Mouse (Mus musculus): Measurements from ENCODE around the gene Slc8a1. TPM values are rescaled to one million over a fixed set of nuclear protein-coding genes. Genes with fewer than 3 reads are reported as not detected.

Slc8a1 gene
- total and polyA plus RNA-seq, 3 experiments: not detected

- DNase-seq (ENCODE audit: extremely low read depth): no peak
- dilution Hi-C loops (cut with MboI; ENCODE audit: extremely low pct_ligation_motif_present, extremely low pct_unique_long_range_greater_than_20kb, low sequenced_read_pairs): no loop called here
- Histone ChIP-seq H3K27me3 (replicated peaks) (no peaks in the 10 kb centered on the region), H3K4me3 (replicated peaks in 1 of 3; ENCODE audit: low read depth in 2 of 3, low read length in 2 of 3, poor library complexity in 1 of 3) (no peak overlapping the region), H3K27ac (ENCODE audit: insufficient read depth, low read depth) (no peak overlapping the region), H3K4me1 (ENCODE audit: control insufficient read depth in 1 of 2, insufficient read depth in 2 of 2) (no peaks in the 10 kb centered on the region), H3K79me2 (replicated peaks; ENCODE audit: control insufficient read depth, extremely low read depth, insufficient read depth, poor library complexity, severe bottlenecking) (no peaks in the 10 kb centered on the region), H3K36me3 (replicated peaks in 1 of 2; ENCODE audit: control insufficient read depth in 1 of 2, insufficient read depth in 1 of 2, low read length in 1 of 2) (no peaks in the 10 kb centered on the region), H3K9ac (ENCODE audit: insufficient read depth, low read depth) (no peak overlapping the region), H3K4me2 (ENCODE audit: insufficient read depth, low read depth, poor library complexity, severe bottlenecking) (no peak overlapping the region), H3K9me3 (replicated peaks; ENCODE audit: low read length) (peaks cover 55% of the 10 kb centered on the region)
- TF ChIP-seq MAZ (IDR thresholded peaks at IDR 0.05; ENCODE audit: low read depth, low read length): no peak
- no peak for TF ChIP-seq PAX5 (IDR thresholded peaks at IDR 0.05; ENCODE audit: low read length)
- TF ChIP-seq EP300 (IDR thresholded peaks at IDR 0.05; ENCODE audit: low read length): no peak
- no peak for TF ChIP-seq POLR2A (IDR thresholded peaks at IDR 0.05; ENCODE audit: low read depth, low read length)
- TF ChIP-seq ZC3H11A (IDR thresholded peaks at IDR 0.05; ENCODE audit: low read depth, low read length): no peak
- no peak for TF ChIP-seq ZNF384 (IDR thresholded peaks at IDR 0.05; ENCODE audit: low read depth, low read length)
- no peak for TF ChIP-seq ELF1 (IDR thresholded peaks at IDR 0.05; ENCODE audit: low read depth, low read length)
- no peak for TF ChIP-seq USF2 (conservative IDR thresholded peaks at IDR 0.05; ENCODE audit: low read depth, low read length)
- no peak for TF ChIP-seq CTCF (conservative IDR thresholded peaks at IDR 0.05 in 1 of 2, IDR thresholded peaks at IDR 0.05 in 1 of 2; ENCODE audit: low read depth in 2 of 2, low read length in 2 of 2)
- TF ChIP-seq NRF1 (IDR thresholded peaks at IDR 0.05; ENCODE audit: low read depth, low read length): no peak
- in situ Hi-C loops (cut with MboI; ENCODE audit: low pct_ligation_motif_present, low pct_unique_long_range_greater_than_20kb, low sequenced_read_pairs): no loop called here
Observed at GRCm38 (mm10) chr17:81455269-81455668, 282.9 kb downstream of the Slc8a1 start.

GRCm38 (mm10) chr17:81441463-81441862 is 296.7 kb downstream of the Slc8a1 start, which contains the start of gene Gm11096:
Gene Gm11096 (plus strand): TSS chr17:81441763.
- Histone ChIP-seq H3K4me1 (ENCODE audit: control insufficient read depth in 1 of 2, insufficient read depth in 2 of 2) (no peaks in the 10 kb centered on the region), H3K9me3 (replicated peaks; ENCODE audit: low read length) (peaks cover 47% of the 10 kb centered on the region), H3K27me3 (replicated peaks) (no peaks in the 10 kb centered on the region), H3K27ac (ENCODE audit: insufficient read depth, low read depth) (no peak within 1 kb of the TSS), H3K4me3 (replicated peaks in 1 of 3; ENCODE audit: low read depth in 2 of 3, low read length in 2 of 3, poor library complexity in 1 of 3) (no peak within 1 kb of the TSS), H3K4me2 (ENCODE audit: insufficient read depth, low read depth, poor library complexity, severe bottlenecking) (no peak within 1 kb of the TSS), H3K9ac (ENCODE audit: insufficient read depth, low read depth) (no peak within 1 kb of the TSS), H3K79me2 (replicated peaks; ENCODE audit: control insufficient read depth, extremely low read depth, insufficient read depth, poor library complexity, severe bottlenecking) (no peaks in the 10 kb centered on the region), H3K36me3 (replicated peaks in 1 of 2; ENCODE audit: control insufficient read depth in 1 of 2, insufficient read depth in 1 of 2, low read length in 1 of 2) (no peaks in the 10 kb centered on the region)
- TF ChIP-seq JUND (conservative IDR thresholded peaks at IDR 0.05; ENCODE audit: low read depth, low read length): no peak
- TF ChIP-seq SIN3A (IDR thresholded peaks at IDR 0.05; ENCODE audit: low read length): no peak
- TF ChIP-seq EP300 (IDR thresholded peaks at IDR 0.05; ENCODE audit: low read length): no peak
- no peak for TF ChIP-seq RCOR1 (conservative IDR thresholded peaks at IDR 0.05; ENCODE audit: low read depth, low read length)
- no peak for TF ChIP-seq MXI1 (IDR thresholded peaks at IDR 0.05; ENCODE audit: low read depth, low read length)
- TF ChIP-seq TCF12 (IDR thresholded peaks at IDR 0.05; ENCODE audit: low read depth, low read length): no peak
- no peak for TF ChIP-seq ZC3H11A (IDR thresholded peaks at IDR 0.05; ENCODE audit: low read depth, low read length)
- TF ChIP-seq ETS1 (conservative IDR thresholded peaks at IDR 0.05; ENCODE audit: low read depth, low read length): no peak
- TF ChIP-seq PAX5 (IDR thresholded peaks at IDR 0.05; ENCODE audit: low read length): no peak
- TF ChIP-seq ZMIZ1 (IDR thresholded peaks at IDR 0.05; ENCODE audit: low read depth, low read length): no peak
- dilution Hi-C loops (cut with MboI; ENCODE audit: extremely low pct_ligation_motif_present, extremely low pct_unique_long_range_greater_than_20kb, low sequenced_read_pairs): no loop called here
- in situ Hi-C loops (cut with MboI; ENCODE audit: low pct_ligation_motif_present, low pct_unique_long_range_greater_than_20kb, low sequenced_read_pairs): no loop called here
- no peak for DNase-seq (ENCODE audit: extremely low read depth)
